Mouse (Mus musculus): ENCODE data around the gene Clcn3. TPM values are rescaled to one million over a fixed set of nuclear protein-coding genes. Genes with fewer than 3 reads are reported as not detected.

Gene Clcn3
- polyA plus RNA-seq, 1 experiment from 2014 or later: 29.1 TPM

DNA sequence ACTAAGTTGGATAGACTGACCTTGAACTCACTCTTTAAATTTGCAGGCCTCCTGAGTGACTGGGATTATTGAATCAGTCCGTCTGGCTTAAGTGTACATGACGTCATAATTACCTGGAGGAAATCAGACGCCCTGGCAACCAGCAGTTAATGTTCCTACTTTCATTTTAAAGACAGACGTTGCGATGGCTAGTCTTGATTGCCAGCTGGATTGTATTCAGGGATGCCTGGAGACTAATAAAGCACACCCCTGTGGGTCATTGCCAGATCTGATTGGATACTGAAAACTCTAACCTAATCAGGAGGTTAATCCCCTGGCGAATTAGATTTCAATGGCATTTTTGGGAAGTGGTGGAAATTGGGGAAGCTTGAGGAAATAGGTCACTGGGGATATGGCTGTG lies 96.4 kb downstream of the Clcn3 start:
- no peak for DNase-seq (ENCODE audit: low spot score)

DNA sequence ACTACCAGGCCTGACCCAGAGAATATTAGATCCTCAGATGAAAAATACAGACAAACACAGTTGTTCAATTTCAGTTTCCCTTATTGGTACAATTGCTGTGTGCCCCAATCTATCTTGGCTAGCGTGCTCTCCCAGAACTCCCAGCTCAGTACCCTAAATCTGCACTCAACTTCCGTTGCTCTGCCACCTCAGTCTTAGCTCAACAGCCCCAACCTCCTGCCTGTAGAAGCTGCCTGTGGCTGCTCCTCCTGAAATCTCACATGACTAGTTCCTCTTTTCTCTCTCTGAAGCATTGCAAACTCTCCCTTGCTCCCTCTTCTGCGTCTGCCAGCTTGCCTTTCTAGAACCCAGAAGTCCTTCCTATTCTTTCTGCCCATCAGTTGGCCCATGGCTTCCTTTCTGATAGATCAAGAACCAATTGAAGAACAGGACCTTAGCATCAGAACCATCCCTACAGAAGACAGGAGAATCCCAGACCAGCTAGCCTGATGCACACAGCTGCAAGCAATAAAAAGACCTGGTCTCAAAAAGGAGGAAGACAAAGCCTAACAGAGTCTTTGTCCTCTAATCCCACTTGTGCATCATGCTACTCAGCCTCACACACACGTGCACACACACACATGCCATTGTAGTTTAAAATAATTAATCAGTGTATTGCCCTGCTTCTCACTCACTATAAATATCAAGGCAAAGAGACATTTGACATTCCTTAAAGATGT lies 99.5 kb downstream of the Clcn3 start:
- 85% methylated on average over 4 of the region's 4 CpGs for WGBS
- H3K27me3 ChIP-seq (ENCODE audit: insufficient read depth, low read length): no peaks in the 10 kb centered on the region
- no peak for TF ChIP-seq CTCF (IDR thresholded peaks at IDR 0.05; ENCODE audit: low read depth)

More for the DNA sequence above, 96.4 kb downstream of the Clcn3 start:
- Histone ChIP-seq H3K4me1 (replicated peaks; ENCODE audit: insufficient read depth, low read length) (peaks cover 3% of the 10 kb centered on the region; the same call in 1 of the 2 replicates), H3K9ac (ENCODE audit: low read depth, low read length) (no peak overlapping the region), H3K36me3 (ENCODE audit: insufficient read depth, low read length) (no peaks in the 10 kb centered on the region), H3K4me2 (ENCODE audit: low read length) (no peak overlapping the region), H3K27me3 (ENCODE audit: insufficient read depth, low read length) (no peaks in the 10 kb centered on the region), H3K4me3 (replicated peaks; ENCODE audit: low read depth, low read length) (no peak overlapping the region), H3K27ac (no peak overlapping the region), H3K9me3 (replicated peaks; ENCODE audit: low read length) (no peaks in the 10 kb centered on the region)
- no peak for TF ChIP-seq CTCF (IDR thresholded peaks at IDR 0.05; ENCODE audit: low read depth)
- ATAC-seq (replicated peaks; ENCODE audit: low FRiP score, low read depth): no peak
- WGBS: 53% methylated on average over 6 of the region's 6 CpGs

DNA sequence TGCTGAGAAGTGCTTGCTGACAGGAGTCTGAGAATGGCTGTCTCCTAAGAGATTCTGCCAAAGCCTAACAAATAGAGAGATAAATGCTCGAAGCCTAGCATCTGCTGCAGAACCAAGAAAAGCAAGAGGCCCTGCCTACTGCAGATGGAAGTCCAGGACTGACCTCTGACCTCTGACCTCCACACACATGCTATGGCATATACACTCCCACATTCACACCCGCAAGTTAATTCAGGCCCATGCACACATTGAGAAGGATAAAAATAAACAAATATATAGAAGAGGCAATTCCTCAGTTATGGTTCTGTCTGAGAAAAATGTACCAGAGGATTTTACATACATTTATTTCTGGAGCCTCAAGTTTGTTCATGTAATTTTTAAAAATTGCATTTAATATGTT lies 104.5 kb downstream of the Clcn3 start:
- 77% methylated on average over 2 of the region's 2 CpGs for whole genome bisulfite sequencing
- no peak overlapping the region for H3K9ac ChIP-seq (ENCODE audit: low read depth, low read length)
- DNase-seq (ENCODE audit: low spot score) (no peak), ATAC-seq (replicated peaks; ENCODE audit: low FRiP score, low read depth) (no peak)
- TF ChIP-seq CTCF (IDR thresholded peaks at IDR 0.05; ENCODE audit: low read depth): no peak
- no peak overlapping the region for H3K4me3 ChIP-seq (replicated peaks; ENCODE audit: low read depth, low read length)
- no peaks in the 10 kb centered on the region for H3K36me3 ChIP-seq (ENCODE audit: insufficient read depth, low read length)
- no peak overlapping the region for H3K27ac ChIP-seq
- no peaks in the 10 kb centered on the region for H3K27me3 ChIP-seq (ENCODE audit: insufficient read depth, low read length)
- H3K4me1 ChIP-seq (replicated peaks; ENCODE audit: insufficient read depth, low read length): no peaks in the 10 kb centered on the region
- H3K9me3 ChIP-seq (replicated peaks; ENCODE audit: low read length): no peaks in the 10 kb centered on the region
- H3K4me2 ChIP-seq (ENCODE audit: low read length): no peak overlapping the region

More for the DNA sequence above, 99.5 kb downstream of the Clcn3 start:
- Histone ChIP-seq H3K9ac (ENCODE audit: low read depth, low read length) (no peak overlapping the region), H3K36me3 (ENCODE audit: insufficient read depth, low read length) (no peaks in the 10 kb centered on the region), H3K4me3 (replicated peaks; ENCODE audit: low read depth, low read length) (no peak overlapping the region), H3K9me3 (replicated peaks; ENCODE audit: low read length) (no peaks in the 10 kb centered on the region), H3K27ac (no peak overlapping the region), H3K4me1 (replicated peaks; ENCODE audit: insufficient read depth, low read length) (no peaks in the 10 kb centered on the region), H3K4me2 (ENCODE audit: low read length) (no peak overlapping the region)
- ATAC-seq (replicated peaks; ENCODE audit: low FRiP score, low read depth): no peak
- DNase-seq (ENCODE audit: low spot score): no peak

DNA sequence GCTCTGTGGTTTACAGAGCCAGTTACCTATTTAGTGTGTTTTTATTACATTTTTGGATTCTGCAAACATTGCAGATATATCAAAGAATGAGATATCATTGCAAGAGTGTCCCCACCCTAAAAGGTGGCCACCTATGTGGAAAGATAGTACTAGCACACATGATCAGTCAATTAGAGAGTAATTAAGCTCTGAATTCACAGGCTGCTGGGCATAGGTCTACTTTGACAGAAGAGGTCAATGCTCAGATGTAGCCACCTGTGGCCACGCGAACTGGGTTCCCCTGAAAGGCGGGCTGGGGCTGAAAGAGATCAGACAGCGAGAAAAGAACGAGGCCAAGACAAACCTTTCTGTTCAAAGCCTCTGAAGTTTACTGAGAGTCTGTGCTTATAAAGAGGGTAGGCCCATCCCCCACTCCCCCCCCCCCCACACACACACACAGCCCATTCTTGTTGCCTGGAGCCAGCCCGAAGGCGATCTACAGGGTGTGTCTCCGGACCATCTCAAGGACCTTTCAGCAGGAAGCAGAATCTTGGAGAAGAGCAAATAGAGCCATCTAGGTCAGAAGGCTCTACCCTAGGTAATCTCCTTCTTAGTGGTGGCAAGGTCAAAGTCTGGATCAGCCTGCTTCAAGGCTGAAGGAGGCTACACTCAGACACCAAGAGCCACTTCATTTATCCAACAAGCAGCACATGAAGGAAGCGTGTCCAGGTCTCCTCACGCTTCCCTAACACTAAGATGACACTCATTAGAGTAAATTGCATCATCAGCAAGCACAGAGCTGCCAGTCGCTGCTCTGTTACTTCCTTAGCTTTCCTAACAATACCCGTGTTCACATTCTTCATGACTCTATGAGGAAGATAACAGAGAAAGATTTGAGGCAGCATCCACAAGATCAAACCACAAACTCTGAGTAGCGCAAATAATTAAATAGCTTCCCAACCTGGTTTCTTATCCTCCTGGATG lies 112.6 kb downstream of the Clcn3 start:
- Histone ChIP-seq H3K27ac (no peak overlapping the region), H3K36me3 (ENCODE audit: insufficient read depth, low read length) (no peaks in the 10 kb centered on the region), H3K4me2 (ENCODE audit: low read length) (no peak overlapping the region), H3K4me3 (replicated peaks; ENCODE audit: low read depth, low read length) (no peak overlapping the region), H3K9me3 (replicated peaks; ENCODE audit: low read length) (no peaks in the 10 kb centered on the region), H3K27me3 (ENCODE audit: insufficient read depth, low read length) (no peaks in the 10 kb centered on the region), H3K9ac (ENCODE audit: low read depth, low read length) (no peak overlapping the region), H3K4me1 (replicated peaks; ENCODE audit: insufficient read depth, low read length) (no peaks in the 10 kb centered on the region)
- no peak for DNase-seq (ENCODE audit: low spot score)
- no peak for ATAC-seq (replicated peaks; ENCODE audit: low FRiP score, low read depth)
- TF ChIP-seq CTCF (IDR thresholded peaks at IDR 0.05; ENCODE audit: low read depth): no peak
- 75% methylated on average over 13 of the region's 13 CpGs for WGBS

DNA sequence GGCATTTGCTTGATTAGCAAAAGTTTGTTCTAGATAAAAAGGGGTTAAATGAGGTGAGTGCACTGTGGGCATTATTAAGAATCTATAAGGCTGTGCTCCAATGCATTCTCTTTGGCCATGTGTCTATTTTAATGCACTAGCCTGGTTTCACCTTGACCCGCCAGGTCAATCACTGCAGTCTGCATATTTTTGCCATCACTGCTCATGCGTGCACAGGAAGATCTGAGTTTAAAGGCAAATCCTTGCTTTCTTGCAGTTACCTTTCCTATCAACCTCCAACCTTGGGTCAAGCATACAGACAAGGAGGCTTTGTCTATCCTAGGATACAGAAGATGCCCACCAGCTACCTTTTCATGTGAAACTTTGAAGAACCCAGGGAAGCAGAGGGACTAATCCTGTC lies 113.3 kb downstream of the Clcn3 start:
- H3K27ac ChIP-seq: no peak overlapping the region
- H3K4me3 ChIP-seq (replicated peaks; ENCODE audit: low read depth, low read length): no peak overlapping the region
- H3K27me3 ChIP-seq (ENCODE audit: insufficient read depth, low read length): no peaks in the 10 kb centered on the region
- TF ChIP-seq CTCF (IDR thresholded peaks at IDR 0.05; ENCODE audit: low read depth): no peak
- no peaks in the 10 kb centered on the region for H3K36me3 ChIP-seq (ENCODE audit: insufficient read depth, low read length)
- no peak for DNase-seq (ENCODE audit: low spot score)
- WGBS: 49% methylated on average over 2 of the region's 2 CpGs
- no peak overlapping the region for H3K9ac ChIP-seq (ENCODE audit: low read depth, low read length)
- no peaks in the 10 kb centered on the region for H3K4me1 ChIP-seq (replicated peaks; ENCODE audit: insufficient read depth, low read length)
- no peak overlapping the region for H3K4me2 ChIP-seq (ENCODE audit: low read length)
- no peaks in the 10 kb centered on the region for H3K9me3 ChIP-seq (replicated peaks; ENCODE audit: low read length)
- ATAC-seq (replicated peaks; ENCODE audit: low FRiP score, low read depth): 0 out of 2 replicates have a peak, but pooled peaks have one; percentile 33

DNA sequence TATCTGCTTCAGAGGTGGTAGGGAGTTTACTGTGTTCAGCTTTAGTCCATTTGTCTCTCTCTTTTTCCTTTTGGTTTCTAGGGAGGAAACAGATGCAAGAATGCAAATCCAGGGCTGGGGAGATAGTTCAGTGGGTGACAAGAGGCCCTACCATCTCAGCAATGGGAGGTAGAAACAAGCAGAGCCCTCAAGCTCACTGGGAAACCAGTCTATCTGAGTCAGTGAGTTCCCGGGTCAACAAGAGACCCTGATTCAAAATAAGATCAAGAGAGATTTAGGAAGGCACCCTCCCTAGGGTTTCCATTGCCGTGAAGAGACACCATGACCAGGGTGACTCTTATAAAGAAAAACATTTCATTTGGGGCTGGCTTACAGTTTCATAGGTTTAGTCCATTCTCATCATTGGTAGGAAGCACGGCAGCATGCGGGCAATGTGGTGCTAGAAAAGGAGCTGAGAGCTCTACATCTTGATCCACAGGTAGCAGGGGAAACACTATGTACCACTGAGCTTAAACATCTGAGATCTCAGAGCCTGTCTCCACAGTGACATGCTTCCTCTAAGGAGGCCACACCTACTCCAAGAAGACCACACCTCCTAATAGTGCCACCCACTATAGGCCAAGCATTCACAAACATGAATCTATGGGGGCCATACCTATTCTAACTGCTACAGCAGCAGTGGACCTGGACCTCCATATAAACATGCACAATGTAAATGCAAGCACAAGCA lies 114.7 kb downstream of the Clcn3 start:
- WGBS: 94% methylated on average over 4 of the region's 4 CpGs
- Histone ChIP-seq H3K4me1 (replicated peaks; ENCODE audit: insufficient read depth, low read length) (no peaks in the 10 kb centered on the region), H3K4me3 (replicated peaks; ENCODE audit: low read depth, low read length) (no peak overlapping the region), H3K36me3 (ENCODE audit: insufficient read depth, low read length) (no peaks in the 10 kb centered on the region), H3K27ac (no peak overlapping the region), H3K9ac (ENCODE audit: low read depth, low read length) (no peak overlapping the region), H3K4me2 (ENCODE audit: low read length) (no peak overlapping the region), H3K27me3 (ENCODE audit: insufficient read depth, low read length) (no peaks in the 10 kb centered on the region), H3K9me3 (replicated peaks; ENCODE audit: low read length) (no peaks in the 10 kb centered on the region)
- no peak for DNase-seq (ENCODE audit: low spot score)
- ATAC-seq (replicated peaks; ENCODE audit: low FRiP score, low read depth): no peak
- no peak for TF ChIP-seq CTCF (IDR thresholded peaks at IDR 0.05; ENCODE audit: low read depth)

Measured in kidney, postnatal 0 days (tissue).